7 mouse cellular contexts compared by ENCODE assay signal in the genomic region with DNA sequence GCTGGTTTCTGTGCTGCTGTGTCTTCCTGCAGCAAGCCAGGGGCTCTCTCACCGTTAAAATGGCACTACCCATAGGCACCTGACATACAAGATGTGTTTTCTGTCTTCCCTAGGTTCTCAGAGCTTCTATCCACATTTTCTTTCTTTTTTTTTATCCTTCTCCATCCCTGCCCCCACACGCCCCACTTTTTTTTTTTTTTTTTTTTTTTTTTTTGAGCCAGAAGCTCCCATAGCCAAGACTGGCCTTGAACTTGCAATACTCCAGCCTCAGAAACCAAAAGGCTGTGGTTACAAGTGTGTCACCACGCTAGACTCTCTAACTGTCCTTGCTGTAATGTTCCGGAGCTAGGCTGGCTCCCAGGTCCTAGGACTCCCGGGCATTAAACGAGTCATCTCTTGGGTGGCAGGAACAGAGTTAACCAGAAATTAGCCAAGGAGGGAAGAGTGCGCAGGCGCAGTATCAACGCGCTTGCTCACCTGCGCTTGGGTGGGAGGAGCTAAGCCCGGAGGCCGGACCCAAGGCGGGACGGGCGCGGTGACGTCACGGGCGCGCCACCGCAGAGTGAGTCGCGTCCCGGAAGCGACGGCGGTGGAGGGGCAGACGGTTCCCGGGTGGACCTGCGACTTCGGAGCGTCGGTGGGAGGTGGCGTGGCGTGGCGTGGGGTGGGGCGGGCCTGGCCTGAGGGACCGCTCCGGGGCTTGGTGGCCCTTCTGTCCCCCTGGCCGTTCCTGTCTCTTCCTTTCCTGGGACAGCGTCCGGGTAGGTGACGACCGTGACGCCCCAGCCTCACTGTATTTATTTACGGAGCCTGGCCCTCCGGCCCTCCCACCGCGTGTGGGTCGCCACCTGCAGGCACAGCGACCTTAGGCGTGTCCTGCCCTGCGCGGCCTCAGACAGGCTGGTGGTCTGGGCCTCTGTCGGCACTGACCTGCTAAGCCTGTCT. TPM values are rescaled to one million over a fixed set of nuclear protein-coding genes. Genes with fewer than 3 reads are reported as not detected.
DNase-seq lines count a peak whose midpoint lies in the region; ATAC-seq lines count a peak whose summit lies in the region.

No protein-coding gene starts in this region.

- peak overlapping the region; percentile 74 for H3K9ac ChIP-seq in embryonic facial prominence, embryonic 11.5 days (replicated peaks; ENCODE audit: low read length)
- peak overlapping the region; percentile 78 for H3K9ac ChIP-seq in limb, embryonic 11.5 days (ENCODE audit: low read length)
- H3K9ac ChIP-seq in midbrain, embryonic 14.5 days (replicated peaks; ENCODE audit: low read length) = peak overlapping the region; percentile 81

- H3K27me3 ChIP-seq in embryonic facial prominence, embryonic 11.5 days (ENCODE audit: control insufficient read depth, insufficient read depth, low read length) = peaks cover 5% of the 10 kb centered on the region; the same call in 1 of the 2 replicates
- no peaks in the 10 kb centered on the region for H3K27me3 ChIP-seq in limb, embryonic 11.5 days (ENCODE audit: control insufficient read depth, insufficient read depth, low read length)
- 0 out of 2 replicates have a peak, but pooled peaks cover 7% of the 10 kb centered on the region for H3K27me3 ChIP-seq in midbrain, embryonic 14.5 days (ENCODE audit: control insufficient read depth, insufficient read depth, low read length)

- no peaks in the 10 kb centered on the region for H3K36me3 ChIP-seq in embryonic facial prominence, embryonic 11.5 days (replicated peaks; ENCODE audit: control insufficient read depth, insufficient read depth, low read depth, low read length)
- no peaks in the 10 kb centered on the region for H3K36me3 ChIP-seq in limb, embryonic 11.5 days (ENCODE audit: control insufficient read depth, insufficient read depth, low read length)
- peaks cover 3% of the 10 kb centered on the region; the same call in 1 of the 2 replicates for H3K36me3 ChIP-seq in midbrain, embryonic 14.5 days (ENCODE audit: control insufficient read depth, insufficient read depth, low read length)

- DNase-seq in adrenal gland, postnatal 14 days = peak; percentile 96
- DNase-seq in embryonic facial prominence, embryonic 11.5 days (ENCODE audit: low spot score) = peak; percentile 95
- DNase-seq in heart, adult 11 months = peak; percentile 99
- DNase-seq in kidney, adult 18-20 months = peak; percentile 95
- peak; percentile 94 for DNase-seq in limb, embryonic 11.5 days (ENCODE audit: low spot score)
- DNase-seq in midbrain, embryonic 14.5 days = peak; percentile 99
- DNase-seq in spleen, adult 18-20 months = peak; percentile 92 to 93

- no peak overlapping the region for H3K27ac ChIP-seq in embryonic facial prominence, embryonic 11.5 days (replicated peaks; ENCODE audit: low read depth, low read length)
- no peak overlapping the region for H3K27ac ChIP-seq in limb, embryonic 11.5 days (replicated peaks; ENCODE audit: low read depth, low read length)
- peak overlapping the region; percentile 57 for H3K27ac ChIP-seq in midbrain, embryonic 14.5 days (replicated peaks; ENCODE audit: low read depth, low read length)

- no peaks in the 10 kb centered on the region for H3K9me3 ChIP-seq in embryonic facial prominence, embryonic 11.5 days (replicated peaks; ENCODE audit: control insufficient read depth, low read length)
- H3K9me3 ChIP-seq in limb, embryonic 11.5 days (ENCODE audit: control insufficient read depth, low read length) = no peaks in the 10 kb centered on the region
- no peaks in the 10 kb centered on the region for H3K9me3 ChIP-seq in midbrain, embryonic 14.5 days (ENCODE audit: control insufficient read depth, low read length)

- H3K4me1 ChIP-seq in embryonic facial prominence, embryonic 11.5 days (ENCODE audit: control insufficient read depth, insufficient read depth, low read length) = no peaks in the 10 kb centered on the region; the same call in 1 of the 2 replicates
- peaks cover 2% of the 10 kb centered on the region; the same call in 1 of the 2 replicates for H3K4me1 ChIP-seq in limb, embryonic 11.5 days (ENCODE audit: control insufficient read depth, insufficient read depth, low read length)
- peaks cover 15% of the 10 kb centered on the region for H3K4me1 ChIP-seq in midbrain, embryonic 14.5 days (ENCODE audit: control insufficient read depth, insufficient read depth, low read length)

- 3% methylated on average over 48 of the region's 56 CpGs for WGBS in embryonic facial prominence, embryonic 11.5 days
- WGBS in limb, embryonic 11.5 days = 2% methylated on average over 52 of the region's 56 CpGs
- WGBS in midbrain, embryonic 14.5 days = 2% methylated on average over 55 of the region's 56 CpGs

- ATAC-seq in embryonic facial prominence, embryonic 11.5 days (replicated peaks; ENCODE audit: insufficient number of reproducible peaks, low FRiP score, low TSS enrichment, low read depth) = peak; percentile 80
- peak; percentile 84 for ATAC-seq in limb, embryonic 11.5 days (ENCODE audit: insufficient number of reproducible peaks, low FRiP score, low TSS enrichment, low read depth)
- peak; percentile 90 for ATAC-seq in midbrain, embryonic 14.5 days (ENCODE audit: low FRiP score, low TSS enrichment)

- H3K4me2 ChIP-seq in embryonic facial prominence, embryonic 11.5 days (ENCODE audit: low read depth, low read length) = peak overlapping the region; percentile 77
- H3K4me2 ChIP-seq in limb, embryonic 11.5 days (ENCODE audit: low read depth, severe bottlenecking) = peak overlapping the region; percentile 89
- peak overlapping the region; percentile 69 for H3K4me2 ChIP-seq in midbrain, embryonic 14.5 days (ENCODE audit: low read length)

- H3K4me3 ChIP-seq in embryonic facial prominence, embryonic 11.5 days (ENCODE audit: low read depth, low read length) = peak overlapping the region; percentile 87
- peak overlapping the region; percentile 94 for H3K4me3 ChIP-seq in limb, embryonic 11.5 days (ENCODE audit: low read depth, low read length)
- peak overlapping the region; percentile 86 for H3K4me3 ChIP-seq in midbrain, embryonic 14.5 days (replicated peaks; ENCODE audit: low read depth, low read length)

RNA-seq across cellular contexts. Expression of gene Zfyve27, which starts 6.5 kb away (rescaled TPM):
- total RNA-seq in adrenal gland, postnatal 14 days (2021) = 42.7 and 45.0 TPM in 2 replicates
- polyA plus RNA-seq in embryonic facial prominence, embryonic 11.5 days (2014; fragmentation: Nextera tagmentation; extraction: Ambion mirVana) = 10.2 and 14.0 TPM in 2 replicates
- 11.7 and 12.6 TPM in 2 replicates for polyA plus RNA-seq in limb, embryonic 11.5 days (2014; fragmentation: Nextera tagmentation; extraction: Ambion mirVana)
- polyA plus RNA-seq in midbrain, embryonic 14.5 days (2014; fragmentation: Nextera tagmentation; extraction: Ambion mirVana) = 35.5 and 46.2 TPM in 2 replicates

RNA-seq across cellular contexts. Expression of gene Marveld1, which starts 23.1 kb away (rescaled TPM):
- total RNA-seq in adrenal gland, postnatal 14 days (2021) = 46.4 and 50.1 TPM in 2 replicates
- polyA plus RNA-seq in embryonic facial prominence, embryonic 11.5 days (2014; fragmentation: Nextera tagmentation; extraction: Ambion mirVana) = 10.9 and 16.6 TPM in 2 replicates
- 12.3 and 16.6 TPM in 2 replicates for polyA plus RNA-seq in limb, embryonic 11.5 days (2014; fragmentation: Nextera tagmentation; extraction: Ambion mirVana)
- 1.5 and 1.8 TPM in 2 replicates for polyA plus RNA-seq in midbrain, embryonic 14.5 days (2014; fragmentation: Nextera tagmentation; extraction: Ambion mirVana)

RNA-seq across cellular contexts. Expression of gene Sfrp5, which starts 31.8 kb away (rescaled TPM):
- 4.3 and 4.9 TPM in 2 replicates for total RNA-seq in adrenal gland, postnatal 14 days (2021)
- 0.64 and 1.2 TPM in 2 replicates for polyA plus RNA-seq in embryonic facial prominence, embryonic 11.5 days (2014; fragmentation: Nextera tagmentation; extraction: Ambion mirVana)
- 0.13 and 0.25 TPM in 2 replicates for polyA plus RNA-seq in limb, embryonic 11.5 days (2014; fragmentation: Nextera tagmentation; extraction: Ambion mirVana)
- 0.68 and 0.82 TPM in 2 replicates for polyA plus RNA-seq in midbrain, embryonic 14.5 days (2014; fragmentation: Nextera tagmentation; extraction: Ambion mirVana)

RNA-seq across cellular contexts. Expression of gene Avpi1, which starts 41.4 kb away (rescaled TPM):
- total RNA-seq in adrenal gland, postnatal 14 days (2021) = 47.4 and 48.9 TPM in 2 replicates
- 22.1 and 22.9 TPM in 2 replicates for polyA plus RNA-seq in embryonic facial prominence, embryonic 11.5 days (2014; fragmentation: Nextera tagmentation; extraction: Ambion mirVana)
- polyA plus RNA-seq in limb, embryonic 11.5 days (2014; fragmentation: Nextera tagmentation; extraction: Ambion mirVana) = 24.1 and 26.0 TPM in 2 replicates
- 5.8 and 6.0 TPM in 2 replicates for polyA plus RNA-seq in midbrain, embryonic 14.5 days (2014; fragmentation: Nextera tagmentation; extraction: Ambion mirVana)
